In the genomic region with DNA sequence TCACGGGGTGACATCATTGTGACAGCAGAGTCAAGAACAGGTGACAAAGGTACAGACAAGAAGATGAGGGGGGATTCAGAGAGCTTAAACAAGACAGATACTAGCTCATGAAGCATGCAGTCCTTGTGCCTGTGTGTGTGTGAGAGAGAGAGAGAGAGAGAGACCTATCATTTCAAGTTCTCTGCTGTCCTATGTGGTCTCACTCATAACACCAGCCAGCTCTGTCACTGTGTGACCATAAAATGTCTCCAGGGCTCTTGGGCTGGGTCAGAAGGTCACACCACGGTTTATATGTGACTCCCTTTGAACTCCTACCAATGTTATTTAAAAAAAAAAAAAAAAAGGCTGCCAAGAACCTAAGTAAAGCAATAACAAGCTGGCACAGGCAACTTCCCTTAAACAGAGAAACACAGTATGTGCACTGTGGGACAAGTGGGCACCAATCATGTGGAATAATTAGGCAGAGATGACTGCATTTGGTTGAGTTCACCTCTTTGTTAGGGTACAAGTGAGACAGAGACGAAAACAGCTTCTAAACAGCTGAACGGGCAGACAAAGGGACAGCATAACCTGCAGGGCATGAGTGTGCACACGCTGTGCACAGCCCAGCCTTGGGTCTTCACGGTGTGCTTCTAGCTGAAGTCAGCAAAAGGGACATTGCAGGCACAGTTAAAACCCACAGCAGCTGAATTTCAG, we compare ENCODE assay signal across 18 mouse cellular contexts. TPM values are rescaled to one million over a fixed set of nuclear protein-coding genes. Genes with fewer than 3 reads are reported as not detected.
DNase-seq lines count a peak whose midpoint lies in the region; ATAC-seq lines count a peak whose summit lies in the region.
"Had no signal": no experiment of that assay in that cellular context is flagged by ENCODE, and none has a peak within 500 bp of the region (broad histone marks: within the 10 kb centered on the region; RNA-seq: fewer than 3 reads in every experiment).

No protein-coding gene starts in this region.

- peak; percentile 40 for DNase-seq in embryo, embryonic 10 days (ENCODE audit: low spot score)
- no peak for DNase-seq in embryo, embryonic 11 days
- no peak for DNase-seq in neural tube, embryonic 11.5 days (ENCODE audit: low spot score)
- no peak for DNase-seq in neural tube, embryonic 10.5 days (ENCODE audit: extremely low spot score, low spot score)
- DNase-seq in layer of hippocampus, postnatal 14 days (ENCODE audit: low spot score in 2 of 2): no peak
- DNase-seq in heart, postnatal 25 days (ENCODE audit: low spot score): no peak
- no peak for DNase-seq in spleen, postnatal 10 days (ENCODE audit: low spot score in 2 of 2)
- DNase-seq: cerebellum, adult 8-10 months; gastrocnemius, postnatal 10 days; heart, postnatal 36 days; left cerebral cortex, postnatal 4 days; liver, embryonic 13.5 days; thymus, postnatal 25 days had no signal

- 0 out of 2 replicates have a peak overlapping the region, but pooled peaks have one; percentile 29 for H3K27ac ChIP-seq in neural tube, embryonic 11.5 days (ENCODE audit: low read depth, low read length)
- H3K27ac ChIP-seq in hindbrain, embryonic 15.5 days (replicated peaks): no peak overlapping the region
- H3K27ac ChIP-seq: heart, embryonic 10.5 days; liver, embryonic 13.5 days; stomach, embryonic 15.5 days had no signal

- peak; percentile 68 for ATAC-seq in neural tube, embryonic 11.5 days (ENCODE audit: insufficient read depth, low FRiP score, low TSS enrichment)
- ATAC-seq in hindbrain, embryonic 15.5 days (ENCODE audit: low FRiP score, low read depth): peak; percentile 72; the same call in 1 of the 2 replicates
- ATAC-seq: lung, postnatal 0 days; Patski had no signal

- 26% methylated on average over 6 of the region's 6 CpGs for WGBS in neural tube, embryonic 11.5 days
- 29% methylated on average over 6 of the region's 6 CpGs for WGBS in hindbrain, embryonic 15.5 days

- intact Hi-C loops in heart, postnatal 25 days (cut with DNase I): no loop called here

- H3K4me2 ChIP-seq in neural tube, embryonic 11.5 days (ENCODE audit: low read depth): no peak overlapping the region
- H3K4me2 ChIP-seq in hindbrain, embryonic 15.5 days: no peak overlapping the region
- H3K4me2 ChIP-seq: liver, embryonic 13.5 days; stomach, embryonic 15.5 days had no signal

- H3K9ac ChIP-seq in neural tube, embryonic 11.5 days (ENCODE audit: low read length): no peak overlapping the region
- H3K9ac ChIP-seq in hindbrain, embryonic 15.5 days: no peak overlapping the region
- H3K9ac ChIP-seq: liver, embryonic 13.5 days; stomach, embryonic 15.5 days had no signal

- peaks cover 7% of the 10 kb centered on the region; the same call in 1 of the 2 replicates for H3K4me1 ChIP-seq in neural tube, embryonic 11.5 days (ENCODE audit: control insufficient read depth, insufficient read depth, low read length)
- H3K4me1 ChIP-seq in hindbrain, embryonic 15.5 days (replicated peaks): 0 out of 2 replicates have a peak, but pooled peaks cover 6% of the 10 kb centered on the region
- H3K4me1 ChIP-seq: stomach, embryonic 15.5 days had no signal

- H3K4me3 ChIP-seq in neural tube, embryonic 11.5 days (ENCODE audit: low read depth, low read length): no peak overlapping the region
- no peak overlapping the region for H3K4me3 ChIP-seq in hindbrain, embryonic 15.5 days
- H3K4me3 ChIP-seq: heart, embryonic 10.5 days; liver, embryonic 13.5 days; stomach, embryonic 15.5 days had no signal

- H3K9me3 ChIP-seq in neural tube, embryonic 11.5 days (ENCODE audit: control insufficient read depth, low read length): no peaks in the 10 kb centered on the region
- no peaks in the 10 kb centered on the region for H3K9me3 ChIP-seq in hindbrain, embryonic 15.5 days
- H3K9me3 ChIP-seq: heart, embryonic 10.5 days; stomach, embryonic 15.5 days had no signal

- H3K36me3 ChIP-seq in neural tube, embryonic 11.5 days (ENCODE audit: control insufficient read depth, insufficient read depth, low read length): peaks cover 18% of the 10 kb centered on the region
- H3K36me3 ChIP-seq in hindbrain, embryonic 15.5 days: peaks cover 71% of the 10 kb centered on the region

- H3K27me3 ChIP-seq in neural tube, embryonic 11.5 days (ENCODE audit: control insufficient read depth, insufficient read depth, low read length): no peaks in the 10 kb centered on the region
- H3K27me3 ChIP-seq in hindbrain, embryonic 15.5 days: no peaks in the 10 kb centered on the region
- H3K27me3 ChIP-seq: liver, embryonic 13.5 days; Patski; stomach, embryonic 15.5 days had no signal

RNA-seq across cellular contexts. Expression of gene Dzip1, which starts 21.2 kb away (rescaled TPM):
- 31.4 and 34.9 TPM in 2 replicates for polyA plus RNA-seq in neural tube, embryonic 11.5 days (2014; fragmentation: Nextera tagmentation; extraction: Ambion mirVana)
- 89.8 and 93.2 TPM in 2 replicates for polyA plus RNA-seq in hindbrain, embryonic 15.5 days (2015; fragmentation: Nextera tagmentation; extraction: Ambion mirVana)
- 100 to 1,000 TPM in 1 of 2 experiments, 10 to 100 TPM in 1; 92.5 to 103 TPM for total RNA-seq in layer of hippocampus, postnatal 14 days (2021)
- total RNA-seq in heart, postnatal 25 days (2021): 1 to 10 TPM; 2.2 to 2.3 TPM

RNA-seq across cellular contexts. Expression of gene Dnajc3, which starts 33.8 kb away (rescaled TPM):
- polyA plus RNA-seq in neural tube, embryonic 11.5 days (2014; fragmentation: Nextera tagmentation; extraction: Ambion mirVana): 34.2 and 36.0 TPM in 2 replicates
- polyA plus RNA-seq in hindbrain, embryonic 15.5 days (2015; fragmentation: Nextera tagmentation; extraction: Ambion mirVana): 22.3 and 22.6 TPM in 2 replicates
- 10 to 100 TPM; 35.1 to 39.3 TPM for total RNA-seq in layer of hippocampus, postnatal 14 days (2021)
- total RNA-seq in heart, postnatal 25 days (2021): 10 to 100 TPM; 28.8 to 33.1 TPM

Comparison
In these comparisons a context has a peak if more than half of its experiments do, and no peak if none do; other contexts are left out.
1. RNA of gene Dzip1, which starts 21.2 kb away (total RNA-seq): 92.5 to 103 TPM in layer of hippocampus, postnatal 14 days; 2.2 to 2.3 TPM in heart, postnatal 25 days; every median in the first group is over 10 times any median in the second.